Mouse (Mus musculus): ENCODE data around the gene Carm1.

- TF ChIP-seq CTCF (IDR thresholded peaks at IDR 0.05; ENCODE audit: borderline replicate concordance, control insufficient read depth, extremely low read depth, insufficient read depth, low read length, poor library complexity) (no peak), POLR2A (IDR thresholded peaks at IDR 0.05; ENCODE audit: control insufficient read depth, extremely low read depth, insufficient read depth, low read length, poor library complexity) (no peak)
Observed at GRCm38 (mm10) chr9:21555198-21555742, 8.6 kb downstream of the Carm1 start.

Measured in thymus, adult 2 months (tissue).